Mouse (Mus musculus): ENCODE measurements around the gene Epc2.

DNA sequence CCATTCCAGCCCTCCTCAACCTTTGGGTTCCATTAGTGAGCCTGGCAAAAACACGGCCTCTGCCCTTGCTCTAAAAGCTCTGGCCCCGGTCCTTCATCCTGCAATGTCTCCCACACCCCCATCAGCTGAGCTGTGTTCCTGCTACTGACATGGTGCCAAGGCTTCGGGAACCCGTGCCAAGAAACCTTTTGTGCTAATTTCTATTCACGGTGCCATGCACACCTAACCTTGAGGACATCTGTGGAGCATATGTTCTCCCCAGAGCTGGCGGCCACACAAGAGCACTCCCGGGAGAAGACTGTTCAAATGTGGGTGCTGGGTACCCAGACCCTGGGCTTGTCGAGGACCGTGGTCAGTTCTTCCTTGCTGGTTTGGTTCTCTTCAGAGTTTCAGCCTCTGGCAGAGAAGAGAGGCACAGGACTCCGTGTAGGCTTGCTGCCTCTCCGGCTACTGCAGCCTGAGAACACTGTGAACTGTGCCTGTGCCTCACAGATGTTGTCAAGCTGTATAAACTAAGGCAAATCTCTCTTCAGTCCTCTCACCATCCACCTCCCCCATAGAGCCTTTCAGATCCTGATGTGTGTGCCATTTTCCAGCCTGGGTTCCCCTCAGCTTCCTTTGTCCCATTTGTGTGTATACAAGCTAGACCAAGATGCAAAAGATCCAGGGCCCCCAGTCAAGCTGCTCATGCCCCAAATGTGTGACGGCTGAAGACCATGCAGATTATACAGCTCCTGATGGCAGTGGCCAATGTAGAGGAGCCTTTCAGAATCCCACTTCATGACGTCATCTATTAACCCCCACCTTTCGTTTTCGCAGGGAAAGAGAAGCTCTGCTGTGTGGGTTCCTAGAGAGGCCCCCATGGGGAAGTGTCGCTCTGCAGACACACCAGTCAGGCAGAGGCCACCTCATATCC lies 118.8 kb downstream of the Epc2 start:
- TF ChIP-seq ZC3H11A (IDR thresholded peaks at IDR 0.05; ENCODE audit: borderline replicate concordance, low read depth, low read length), result no peak
- no peak for TF ChIP-seq HCFC1 (IDR thresholded peaks at IDR 0.05; ENCODE audit: borderline replicate concordance, insufficient read depth, low read length)
- no peak for TF ChIP-seq ZNF384 (IDR thresholded peaks at IDR 0.05; ENCODE audit: low read depth, low read length)
- no peak for TF ChIP-seq CHD2 (IDR thresholded peaks at IDR 0.05; ENCODE audit: low read depth, low read length)
- TF ChIP-seq MAFK (IDR thresholded peaks at IDR 0.05; ENCODE audit: insufficient read depth, low read depth, low read length), result no peak

Data from ES-E14 (cell line).